Mouse (Mus musculus): Measurements from ENCODE around the gene Spn.

- TF ChIP-seq CTCF (IDR thresholded peaks at IDR 0.05; ENCODE audit: extremely low read depth, insufficient read length, insufficient replicate concordance, low read depth, low read length) = no peak
- no peak for TF ChIP-seq POLR2A (IDR thresholded peaks at IDR 0.05; ENCODE audit: low read depth, low read length)
These were observed 33.7 kb downstream of the Spn start for GRCm38 (mm10) chr7:127103960-127104359.
